Mouse (Mus musculus) intestine, embryonic 14.5 days (tissue): Measurements from ENCODE around the gene Uba52. TPM values are rescaled to one million over a fixed set of nuclear protein-coding genes. Genes with fewer than 3 reads are reported as not detected.

Experiments
- ATAC-seq: fragments of 200-750 bp; cut with Nextera tagmentation; replicated peaks from 2 replicates; pipeline ENCODE4 v1.8.0; 2017; ENCODE audit warnings: low read depth, moderate number of reproducible peaks, moderate TSS enrichment, moderate library complexity; ENCODE audit not compliant: low FRiP score, low TSS enrichment
- DNase-seq: peaks from one replicate; pipeline ENCODE4 v3.0.0-alpha.2; 2018; ENCODE audit warnings: low spot score
- H3K27ac ChIP-seq: fragments of 300-500 bp; sonication (generic); 2 replicates; pipeline ENCODE4 v1.5.1; 2014; ENCODE audit warnings: low read depth, mild to moderate bottlenecking, control low read depth
- H3K27me3 ChIP-seq: fragments of 300-500 bp; sonication (generic); replicated peaks from 2 replicates; pipeline ENCODE4 v1.6.1; 2014; ENCODE audit warnings: low read length, control low read depth; ENCODE audit not compliant: control insufficient read depth, insufficient read depth
- H3K36me3 ChIP-seq: fragments of 300-500 bp; sonication (generic); 2 replicates; pipeline ENCODE4 v1.6.1; 2014; ENCODE audit warnings: low read length, control low read depth; ENCODE audit not compliant: control insufficient read depth, insufficient read depth
- H3K4me1 ChIP-seq: fragments of 300-500 bp; sonication (generic); replicated peaks from 2 replicates; pipeline ENCODE4 v1.6.1; 2014; ENCODE audit warnings: low read length, control low read depth, mixed read lengths; ENCODE audit not compliant: control insufficient read depth, insufficient read depth
- H3K4me2 ChIP-seq: fragments of 300-500 bp; sonication (generic); 2 replicates; pipeline ENCODE4 v1.6.1; 2014; ENCODE audit warnings: low read length
- H3K4me3 ChIP-seq: fragments of 300-500 bp; sonication (generic); 2 replicates; pipeline ENCODE4 v1.5.1; 2014; ENCODE audit warnings: low read depth, low read length, control low read depth, mixed read lengths
- H3K9ac ChIP-seq: fragments of 300-500 bp; sonication (generic); 2 replicates; pipeline ENCODE4 v1.6.1; 2014; ENCODE audit warnings: mild to moderate bottlenecking, low read length
- H3K9me3 ChIP-seq: fragments of 300-500 bp; sonication (generic); 2 replicates; pipeline ENCODE4 v1.6.1; 2016; ENCODE audit warnings: low read length, control low read depth; ENCODE audit not compliant: control insufficient read depth
- WGBS: fragments of 180-500 bp; shearing (Covaris S2); extraction: QIAGEN DNeasy Blood & Tissue Kit; methylation state at CpG from one replicate; pipeline ENCODE4 v1.1.7; 2014; 5-methylcytosine and 5-hydroxymethylcytosine counted together
- polyA plus RNA-seq: library from polyadenylated mRNA; unstranded; fragments of >200 nt; fragmentation: Nextera tagmentation; extraction: Ambion mirVana; gene quantifications from 2 replicates; pipeline ENCODE4 v1.2.1, GENCODE M21; 2014

Gene Uba52
- polyA plus RNA-seq, 1 experiment from 2014 or later = 1,247 TPM

- Histone ChIP-seq H3K4me1 (peaks cover 24% of the 10 kb centered on the region), H3K36me3 (no peaks in the 10 kb centered on the region), H3K27me3 (peaks cover 83% of the 10 kb centered on the region), H3K9ac (no peak within 1 kb of the TSS), H3K4me3 (peak within 1 kb of the TSS; percentile 31), H3K9me3 (no peaks in the 10 kb centered on the region), H3K27ac (no peak within 1 kb of the TSS), H3K4me2 (peak within 1 kb of the TSS; percentile 51)
- DNase-seq (no peak), ATAC-seq (no peak)
- WGBS = 3% methylated on average over 33 of the region's 33 CpGs
Observed at GRCm38 (mm10) chr8:70486941-70487520, 23.6 kb downstream of the Uba52 start, which contains the start of gene Tmem59l. Gene Tmem59l (minus strand): TSS chr8:70487358.

GRCm38 (mm10) chr8:70486191-70486681 lies 24.4 kb downstream of the Uba52 start:
- no peak overlapping the region for H3K9ac ChIP-seq
- no peak for ATAC-seq
- peaks cover 23% of the 10 kb centered on the region for H3K4me1 ChIP-seq
- no peak for DNase-seq
- peaks cover 79% of the 10 kb centered on the region for H3K27me3 ChIP-seq
- no peak overlapping the region for H3K27ac ChIP-seq
- H3K36me3 ChIP-seq = no peaks in the 10 kb centered on the region
- no peak overlapping the region for H3K4me3 ChIP-seq
- H3K4me2 ChIP-seq = no peak overlapping the region
- no peaks in the 10 kb centered on the region for H3K9me3 ChIP-seq
- 58% methylated on average over 7 of the region's 7 CpGs for WGBS

GRCm38 (mm10) chr8:70482943-70483342 lies 27.7 kb downstream of the Uba52 start:
- no peak overlapping the region for H3K4me2 ChIP-seq
- ATAC-seq (no peak), DNase-seq (no peak)
- H3K9me3 ChIP-seq = no peaks in the 10 kb centered on the region
- WGBS = 46% methylated on average over 2 of the region's 2 CpGs
- no peak overlapping the region for H3K4me3 ChIP-seq
- no peak overlapping the region for H3K27ac ChIP-seq
- no peak overlapping the region for H3K9ac ChIP-seq
- no peaks in the 10 kb centered on the region for H3K36me3 ChIP-seq
- H3K27me3 ChIP-seq = peaks cover 60% of the 10 kb centered on the region
- H3K4me1 ChIP-seq = no peaks in the 10 kb centered on the region

- H3K36me3 ChIP-seq = no peaks in the 10 kb centered on the region
- H3K9ac ChIP-seq = no peak overlapping the region
- H3K4me1 ChIP-seq = peaks cover 5% of the 10 kb centered on the region; the same call in 1 of the 2 replicates
- H3K27me3 ChIP-seq = peaks cover 50% of the 10 kb centered on the region
- no peak overlapping the region for H3K27ac ChIP-seq
- H3K4me2 ChIP-seq = no peak overlapping the region
- ATAC-seq = no peak
- H3K9me3 ChIP-seq = no peaks in the 10 kb centered on the region
- no peak for DNase-seq
- H3K4me3 ChIP-seq = no peak overlapping the region
- WGBS = 82% methylated on average over 3 of the region's 3 CpGs
Observed at GRCm38 (mm10) chr8:70481908-70482307, 28.7 kb downstream of the Uba52 start.

- Histone ChIP-seq H3K9me3 (no peaks in the 10 kb centered on the region), H3K27me3 (peaks cover 22% of the 10 kb centered on the region; the same call in 1 of the 2 replicates), H3K36me3 (no peaks in the 10 kb centered on the region), H3K4me1 (peaks cover 10% of the 10 kb centered on the region), H3K9ac (no peak overlapping the region), H3K4me2 (peak overlapping the region; percentile 90), H3K27ac (peak overlapping the region; percentile 39; the same call in 1 of the 2 replicates), H3K4me3 (peak overlapping the region; percentile 67)
- ATAC-seq (peak; percentile 50), DNase-seq (peak; percentile 70)
- 3% methylated on average over 21 of the region's 21 CpGs for WGBS
Observed at GRCm38 (mm10) chr8:70477269-70477982, 33.2 kb downstream of the Uba52 start.

DNA sequence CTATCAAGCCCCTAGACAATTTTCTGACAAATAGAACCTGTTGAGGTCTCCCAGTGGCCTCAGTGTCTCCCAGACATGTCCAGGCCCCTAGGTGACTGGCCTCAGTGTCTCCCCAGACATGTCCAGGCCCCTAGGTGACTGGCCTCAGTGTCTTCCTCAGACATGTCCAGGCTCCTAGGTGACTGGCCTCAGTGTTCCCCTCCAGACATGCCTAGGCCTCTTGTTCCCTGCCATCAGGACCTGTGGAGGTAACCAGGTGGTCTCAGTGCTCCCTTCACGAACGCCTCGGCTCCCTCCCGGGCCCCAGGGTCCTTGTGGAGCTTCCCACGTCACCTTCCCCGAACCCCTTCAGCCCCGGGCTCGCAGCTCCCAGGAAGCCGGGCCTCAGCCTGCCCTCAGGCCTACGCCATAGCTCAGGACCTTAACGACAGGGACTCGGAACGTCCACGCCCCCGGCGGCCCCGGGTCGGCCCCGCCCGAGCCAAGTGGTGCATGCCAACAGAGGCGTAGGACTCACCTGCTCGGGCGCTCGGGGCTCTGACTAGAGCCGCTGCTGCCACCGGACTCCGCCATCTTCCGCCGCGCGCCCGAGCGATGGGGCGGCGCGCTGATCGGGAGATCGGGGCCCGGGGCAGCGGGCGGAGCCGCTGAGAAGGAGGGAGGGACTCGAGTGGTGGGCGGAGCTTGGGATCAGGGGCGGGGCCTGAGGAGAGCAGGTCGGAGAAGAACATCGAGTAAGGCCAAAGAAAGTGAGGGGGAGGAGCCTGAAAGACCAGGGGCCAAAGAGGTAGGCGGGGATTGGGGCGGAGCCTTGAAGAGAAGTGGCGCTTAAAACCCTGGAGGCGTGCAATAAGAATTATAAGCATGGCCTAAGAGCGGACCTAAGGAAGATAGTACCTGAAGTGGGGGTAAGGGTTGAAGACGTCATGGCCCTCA lies 34.0 kb downstream of the Uba52 start, which contains the start of gene Klhl26:
Klhl26 (minus strand) TSS at position 636 of the 936 bp plus-strand sequence.
- DNase-seq (peak; percentile 98), ATAC-seq (peak; percentile 91)
- H3K4me2 ChIP-seq = peak within 1 kb of the TSS; percentile 90
- H3K36me3 ChIP-seq = no peaks in the 10 kb centered on the region
- under 1% methylated on average over 53 of the region's 53 CpGs for WGBS
- peak within 1 kb of the TSS; percentile 67 for H3K4me3 ChIP-seq
- peaks cover 10% of the 10 kb centered on the region for H3K4me1 ChIP-seq
- no peaks in the 10 kb centered on the region for H3K9me3 ChIP-seq
- H3K27ac ChIP-seq = peak within 1 kb of the TSS; percentile 51
- peaks cover 15% of the 10 kb centered on the region; the same call in 1 of the 2 replicates for H3K27me3 ChIP-seq
- H3K9ac ChIP-seq = peak within 1 kb of the TSS; percentile 85

- ATAC-seq = no peak
- Histone ChIP-seq H3K4me1 (peaks cover 10% of the 10 kb centered on the region), H3K4me3 (no peak overlapping the region), H3K27ac (no peak overlapping the region), H3K9me3 (no peaks in the 10 kb centered on the region), H3K36me3 (no peaks in the 10 kb centered on the region), H3K9ac (no peak overlapping the region), H3K27me3 (no peaks in the 10 kb centered on the region), H3K4me2 (no peak overlapping the region)
- WGBS = 97% methylated on average over 7 of the region's 7 CpGs
- no peak for DNase-seq
Observed at GRCm38 (mm10) chr8:70471856-70472255, 38.7 kb downstream of the Uba52 start.

DNA sequence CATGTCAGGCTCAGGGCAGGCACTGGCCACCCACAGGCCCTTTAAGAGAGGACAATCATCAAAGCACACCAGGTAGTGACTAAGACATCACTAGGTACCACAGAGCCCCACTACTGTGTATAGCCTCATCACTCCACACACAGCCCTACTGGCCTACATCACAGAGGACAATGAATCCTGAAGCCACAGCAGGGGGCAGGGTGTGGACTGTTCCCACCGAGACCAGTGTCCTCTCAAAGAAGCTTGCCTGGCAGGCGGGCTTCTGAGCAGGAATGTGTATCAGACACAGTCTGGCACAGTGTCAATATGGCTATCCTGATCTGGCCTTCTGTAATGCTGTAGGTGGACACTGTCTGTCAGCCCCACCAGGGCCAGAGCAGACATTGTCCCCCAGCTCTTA lies 40.7 kb downstream of the Uba52 start:
- DNase-seq (no peak), ATAC-seq (no peak)
- no peak overlapping the region for H3K27ac ChIP-seq
- peaks cover 6% of the 10 kb centered on the region; the same call in 1 of the 2 replicates for H3K36me3 ChIP-seq
- no peaks in the 10 kb centered on the region for H3K27me3 ChIP-seq
- H3K4me3 ChIP-seq = no peak overlapping the region
- 0 out of 2 replicates have a peak, but pooled peaks cover 4% of the 10 kb centered on the region for H3K4me1 ChIP-seq
- WGBS = 73% methylated on average over 2 of the region's 2 CpGs
- no peak overlapping the region for H3K4me2 ChIP-seq
- H3K9me3 ChIP-seq = no peaks in the 10 kb centered on the region
- no peak overlapping the region for H3K9ac ChIP-seq
